Mouse (Mus musculus): Measurements from ENCODE around the gene Mreg. TPM values are rescaled to one million over a fixed set of nuclear protein-coding genes. Genes with fewer than 3 reads are reported as not detected.
A peak's percentile ranks its signal among the peaks of the same experiment; 100 is the strongest.

Gene Mreg
- total RNA-seq, 1 experiment from 2014 or later, result 0.05 TPM

- no peak for ATAC-seq (replicated peaks; ENCODE audit: low read depth, poor library complexity, severe bottlenecking)
Measured at GRCm38 (mm10) chr1:72198142-72198806, 13.8 kb downstream of the Mreg start.

DNA sequence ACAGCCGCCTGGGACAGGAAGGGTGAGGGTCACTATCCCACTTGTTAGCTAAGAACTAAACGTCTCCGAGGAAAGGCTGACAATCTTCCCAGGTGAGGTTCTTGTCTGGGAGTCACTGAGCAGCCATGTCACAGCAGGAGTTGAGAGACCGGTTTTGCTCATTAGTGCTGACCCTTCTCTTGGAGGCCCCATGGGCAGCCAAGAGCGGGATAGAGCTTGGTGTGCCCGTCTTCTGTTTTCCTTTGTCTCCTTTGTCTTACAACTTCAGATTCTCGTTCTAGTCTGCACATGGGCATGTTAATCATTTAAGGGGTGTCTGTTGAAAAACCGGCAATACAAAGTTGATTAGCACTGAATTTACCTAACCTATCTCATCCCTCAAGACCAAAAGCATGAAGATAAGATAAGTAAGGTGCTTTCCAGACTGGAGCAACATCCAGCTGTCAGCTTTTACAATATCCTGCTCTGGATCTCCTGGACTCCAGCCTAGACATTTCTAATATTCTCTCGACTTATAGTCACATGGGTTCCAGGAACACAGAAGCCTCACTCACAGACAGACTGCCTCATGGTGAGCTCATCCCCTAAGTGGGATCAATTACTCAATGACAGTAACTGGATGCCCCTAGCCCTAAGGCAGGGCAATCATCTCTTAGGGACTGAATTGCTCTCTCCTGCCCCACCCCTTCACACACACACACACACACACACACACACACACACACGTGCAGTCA, 15.3 kb downstream of the Mreg start:
- no peak for ATAC-seq (replicated peaks; ENCODE audit: low read depth, poor library complexity, severe bottlenecking)

- ATAC-seq (replicated peaks; ENCODE audit: low read depth, poor library complexity, severe bottlenecking), result 0 out of 2 replicates have a peak, but pooled peaks have one; percentile 54
Measured at GRCm38 (mm10) chr1:72196123-72196522, 16.0 kb downstream of the Mreg start.

DNA sequence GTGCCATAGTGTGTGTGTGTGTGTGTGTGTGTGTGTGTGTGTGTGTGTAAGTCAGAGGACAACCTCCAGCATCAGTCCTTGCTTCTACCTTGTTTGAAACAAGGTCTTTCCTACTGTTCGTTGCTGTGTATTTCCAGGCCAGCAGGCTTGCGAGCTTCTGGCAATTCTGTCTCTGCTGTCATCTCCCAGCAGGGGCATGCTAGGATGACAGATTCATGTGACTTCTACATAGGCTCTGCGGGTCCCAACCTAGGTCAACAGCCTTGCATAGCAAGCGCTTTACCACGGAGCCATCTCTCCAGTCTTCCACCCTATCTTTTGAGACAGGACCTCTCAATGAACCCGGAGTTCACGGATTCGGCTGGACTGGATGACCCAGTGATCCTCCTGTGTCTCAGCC, 20.7 kb downstream of the Mreg start:
- no peak for ATAC-seq (replicated peaks; ENCODE audit: low read depth, poor library complexity, severe bottlenecking)

DNA sequence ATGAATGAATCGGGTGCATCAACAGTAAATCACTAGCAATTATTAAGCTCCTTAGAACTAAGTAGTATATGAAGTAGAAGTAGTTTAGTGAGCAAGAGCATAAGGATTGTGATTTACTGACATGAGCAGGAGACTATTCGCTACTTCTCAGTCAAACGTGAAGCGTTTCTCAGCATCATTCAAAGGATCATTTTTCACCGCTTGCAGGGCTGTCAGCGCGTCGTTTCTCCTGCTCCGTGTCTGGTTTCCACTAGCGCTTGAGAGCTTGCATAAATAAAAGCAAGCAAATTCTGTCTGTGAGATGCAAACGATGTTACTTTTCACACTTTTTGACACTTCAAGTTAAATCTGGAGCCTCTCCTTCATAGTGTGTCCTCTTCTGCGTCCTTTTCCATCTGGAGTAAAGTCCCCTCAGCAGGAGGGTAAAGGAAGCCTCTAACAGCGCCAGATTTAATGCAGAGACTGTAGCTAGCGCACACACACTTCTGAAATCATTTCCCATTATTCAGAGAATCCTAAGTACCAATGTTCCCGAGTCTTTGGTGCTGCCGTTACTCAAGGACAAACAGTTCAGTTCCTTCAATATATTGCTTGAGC, 23.9 kb downstream of the Mreg start:
- ATAC-seq (replicated peaks; ENCODE audit: low read depth, poor library complexity, severe bottlenecking), result no peak

- peak; percentile 36 for ATAC-seq (replicated peaks; ENCODE audit: low read depth, poor library complexity, severe bottlenecking)
Measured at GRCm38 (mm10) chr1:72187486-72187885, 24.6 kb downstream of the Mreg start.

DNA sequence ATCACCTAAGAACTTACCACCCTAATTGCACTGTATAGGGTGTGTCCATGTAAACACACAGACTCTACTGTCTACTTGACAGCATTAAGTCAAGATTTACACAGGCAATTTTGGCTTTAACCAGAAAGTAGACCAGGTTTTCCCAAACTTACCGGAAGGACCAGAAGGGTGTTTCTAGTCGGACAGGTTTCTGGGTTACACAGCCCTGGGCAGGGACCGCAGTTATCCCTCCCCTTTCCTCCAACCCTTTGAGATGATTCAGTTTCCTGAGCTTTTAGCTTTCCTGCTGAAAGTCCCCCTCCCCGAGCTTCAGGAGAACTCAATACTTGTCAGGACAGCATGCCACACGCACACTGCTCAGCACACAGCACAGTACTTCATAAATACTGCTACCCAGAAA, 26.0 kb downstream of the Mreg start:
- no peak for ATAC-seq (replicated peaks; ENCODE audit: low read depth, poor library complexity, severe bottlenecking)

DNA sequence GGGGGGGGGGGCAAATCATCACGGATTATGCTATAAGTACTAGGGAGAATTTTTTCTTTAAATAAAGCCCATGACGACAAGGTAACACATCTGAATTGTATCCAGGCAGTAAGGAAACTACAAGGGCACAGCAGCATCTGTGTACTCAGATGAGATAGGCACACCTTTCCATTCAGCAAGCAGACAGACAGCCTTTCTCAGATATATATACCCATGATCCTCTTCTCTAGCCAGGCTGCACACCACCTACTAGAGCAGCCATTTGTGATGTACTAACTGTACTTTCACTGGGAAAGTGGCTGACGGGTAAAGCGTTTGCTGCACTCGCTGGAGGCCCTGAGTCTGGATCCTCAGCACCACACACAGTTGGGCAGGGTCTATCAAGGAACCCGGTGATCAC, 28.6 kb downstream of the Mreg start:
- no peak for ATAC-seq (replicated peaks; ENCODE audit: low read depth, poor library complexity, severe bottlenecking)

GRCm38 (mm10) chr1:72182930-72183499, 29.1 kb downstream of the Mreg start:
- ATAC-seq (replicated peaks; ENCODE audit: low read depth, poor library complexity, severe bottlenecking), result no peak

DNA sequence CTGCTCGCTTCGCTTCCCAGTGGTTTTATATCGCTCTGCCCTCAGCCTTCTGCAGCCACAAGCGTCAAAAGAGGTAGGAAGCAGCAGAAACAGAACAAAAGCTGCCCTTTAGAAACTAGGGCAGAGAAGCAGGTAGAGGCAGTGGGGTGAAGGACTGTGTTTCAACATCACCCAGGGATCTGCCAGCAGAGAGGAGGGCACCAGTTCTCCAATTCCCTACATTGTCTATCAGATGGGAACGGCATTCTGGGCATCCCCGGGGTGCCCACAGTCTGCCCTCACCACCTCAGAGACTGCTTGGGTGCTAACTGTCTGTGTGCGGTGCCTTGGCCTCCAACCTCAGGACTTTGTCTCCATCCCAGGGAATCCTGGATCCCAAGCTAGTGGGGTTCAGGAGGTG, 32.2 kb downstream of the Mreg start:
- no peak for ATAC-seq (replicated peaks; ENCODE audit: low read depth, poor library complexity, severe bottlenecking)

DNA sequence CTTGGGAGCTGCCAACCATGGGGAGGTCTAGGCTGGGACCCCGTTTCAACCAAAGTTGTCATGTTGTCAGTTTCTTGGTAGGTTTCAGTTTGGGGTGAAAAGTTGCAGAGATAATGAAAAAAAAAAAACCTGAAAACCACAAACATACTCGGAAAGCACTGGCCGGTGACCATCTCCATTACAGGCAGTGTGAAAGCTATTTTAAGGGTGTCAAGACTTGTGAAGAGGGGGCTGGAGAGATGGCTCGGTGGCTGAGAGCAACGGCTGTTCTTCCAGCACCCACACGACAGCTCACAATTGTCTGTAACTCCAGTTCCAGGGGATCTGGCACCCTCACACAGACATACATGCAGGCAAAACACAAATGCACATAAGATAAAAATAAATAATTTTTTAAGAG, 35.9 kb downstream of the Mreg start:
- no peak for ATAC-seq (replicated peaks; ENCODE audit: low read depth, poor library complexity, severe bottlenecking)

GRCm38 (mm10) chr1:72174183-72174582, 37.9 kb downstream of the Mreg start:
- ATAC-seq (replicated peaks; ENCODE audit: low read depth, poor library complexity, severe bottlenecking), result no peak

GRCm38 (mm10) chr1:72173402-72174051, 38.6 kb downstream of the Mreg start:
- no peak for ATAC-seq (replicated peaks; ENCODE audit: low read depth, poor library complexity, severe bottlenecking)

GRCm38 (mm10) chr1:72172788-72173187, 39.3 kb downstream of the Mreg start:
- no peak for ATAC-seq (replicated peaks; ENCODE audit: low read depth, poor library complexity, severe bottlenecking)

DNA sequence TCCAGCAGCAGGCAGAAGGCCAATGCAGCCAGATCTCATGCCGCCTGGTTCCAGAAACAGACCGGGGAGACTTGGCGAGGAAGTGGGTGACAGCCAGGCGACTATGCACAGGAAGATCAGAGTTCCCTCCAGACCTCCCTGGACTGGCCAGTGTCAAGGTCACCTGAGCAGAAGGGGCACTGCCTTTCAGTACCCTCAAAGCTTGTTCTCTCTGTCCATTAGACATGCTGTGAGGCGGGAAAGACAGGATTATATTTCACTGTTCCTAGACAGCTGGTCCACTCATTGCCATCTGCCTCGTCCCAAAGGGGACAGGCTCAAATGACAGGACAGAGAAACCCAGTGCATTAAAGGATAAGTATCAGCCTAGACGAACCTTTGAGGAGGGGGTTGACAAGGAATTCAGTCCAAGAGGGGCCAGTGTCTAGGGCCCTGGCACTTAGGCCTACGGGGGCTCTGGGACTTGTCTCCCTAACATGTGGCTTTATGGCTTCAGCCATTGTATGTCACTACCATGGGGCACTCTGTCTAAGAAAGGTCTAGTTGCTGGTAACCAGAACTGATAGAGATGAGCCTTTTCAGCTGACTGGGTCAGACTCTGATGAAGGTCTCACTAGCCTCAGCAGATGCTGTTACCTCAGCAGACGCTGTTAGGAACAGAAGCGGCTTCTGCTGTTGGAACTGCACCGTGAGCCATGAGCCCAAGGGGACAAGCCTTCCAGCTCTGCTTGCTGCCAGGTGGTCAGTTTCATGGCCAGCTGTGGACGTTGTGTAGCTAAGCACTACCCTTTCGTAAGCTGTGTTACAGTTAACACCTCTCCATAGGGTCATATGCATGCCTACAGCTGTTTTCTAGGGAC, 40.9 kb downstream of the Mreg start:
- ATAC-seq (replicated peaks; ENCODE audit: low read depth, poor library complexity, severe bottlenecking), result no peak

DNA sequence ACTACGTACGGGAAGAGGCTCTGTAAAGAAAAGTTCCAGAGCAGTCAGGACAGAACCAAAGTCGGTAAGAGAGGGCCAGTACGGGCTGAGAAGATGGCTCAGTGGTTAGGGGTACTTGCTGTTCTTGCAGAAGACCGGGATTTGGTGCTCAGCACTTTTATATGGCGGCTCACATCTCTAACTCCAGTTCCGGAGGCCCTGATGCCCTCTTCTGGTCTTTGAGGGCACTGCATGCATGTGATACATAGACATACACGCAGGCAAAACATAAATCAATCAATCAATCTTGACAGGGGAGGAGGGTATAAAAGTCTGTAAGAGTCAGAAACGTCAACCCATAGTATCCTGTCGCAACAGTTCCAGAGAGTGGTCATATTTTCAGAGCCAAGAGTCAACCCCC, 45.1 kb downstream of the Mreg start:
- ATAC-seq (replicated peaks; ENCODE audit: low read depth, poor library complexity, severe bottlenecking), result no peak

GRCm38 (mm10) chr1:72166468-72166814, 45.7 kb downstream of the Mreg start:
- no peak for ATAC-seq (replicated peaks; ENCODE audit: low read depth, poor library complexity, severe bottlenecking)

- ATAC-seq (replicated peaks; ENCODE audit: low read depth, poor library complexity, severe bottlenecking), result 0 out of 2 replicates have a peak, but pooled peaks have one; percentile 32
Measured at GRCm38 (mm10) chr1:72165723-72166467, 46.2 kb downstream of the Mreg start.

DNA sequence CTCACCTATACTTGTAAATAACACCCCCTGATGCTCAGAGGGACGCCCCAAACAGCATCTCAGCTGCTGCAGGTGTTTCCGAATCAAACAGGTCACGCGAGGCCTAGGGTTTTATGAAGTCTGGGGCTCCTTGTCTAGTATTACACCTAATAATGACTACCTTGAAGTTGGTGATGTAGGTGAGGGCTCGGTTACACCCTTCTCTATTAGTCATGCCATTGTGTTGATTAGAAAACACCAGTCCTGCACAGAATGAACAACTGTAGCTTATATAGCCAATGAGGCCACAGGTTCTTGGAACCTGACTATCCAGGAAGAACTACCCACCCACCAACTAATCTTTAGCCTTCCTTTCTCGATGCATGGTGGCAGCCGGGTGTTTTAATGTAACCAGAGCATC, 51.8 kb downstream of the Mreg start:
- ATAC-seq (replicated peaks; ENCODE audit: low read depth, poor library complexity, severe bottlenecking), result no peak

Data from common myeloid progenitor, adult 5-6 weeks (primary cell).